Mouse (Mus musculus): ENCODE measurements at regions not wholly inside any gene's neighbourhood (a gene's known extent, or its start where the extent isn't known, plus 50 kb on each side); places are given as distances from the start of the nearest gene placed in this dataset.
A peak's percentile ranks its signal among the peaks of the same experiment; 100 is the strongest.

DNA sequence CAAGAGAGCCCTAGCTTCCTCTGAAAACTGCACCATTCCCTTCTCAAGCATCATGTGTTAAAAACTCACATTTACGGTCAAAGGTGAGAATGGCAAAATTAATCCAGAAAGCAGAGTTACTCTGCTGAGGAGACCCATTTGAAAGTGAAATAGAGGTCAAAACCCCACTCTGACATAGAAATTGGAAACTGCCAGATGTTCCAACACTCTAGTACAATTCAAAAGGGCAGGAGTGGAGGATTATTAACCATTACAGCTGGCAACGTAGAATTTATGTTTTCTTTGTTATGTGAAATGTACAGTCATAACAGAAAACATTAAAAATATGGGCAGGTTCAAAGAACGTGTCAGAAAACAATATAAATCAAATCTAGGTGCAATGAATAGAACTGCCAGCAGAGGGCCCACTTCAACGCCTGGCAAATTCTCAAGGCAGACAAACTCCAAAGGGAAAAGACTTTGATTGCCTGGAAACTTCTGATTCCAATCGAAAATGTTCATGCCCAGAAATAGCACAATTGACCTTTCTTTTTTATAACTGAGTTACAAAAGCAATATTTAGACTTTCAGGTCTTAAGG is 54.2 kb upstream of the Rfpl4b start:
- peak in 1 of 2 experiments; percentile 74 for DNase-seq (ENCODE audit: low spot score in 2 of 2)

DNA sequence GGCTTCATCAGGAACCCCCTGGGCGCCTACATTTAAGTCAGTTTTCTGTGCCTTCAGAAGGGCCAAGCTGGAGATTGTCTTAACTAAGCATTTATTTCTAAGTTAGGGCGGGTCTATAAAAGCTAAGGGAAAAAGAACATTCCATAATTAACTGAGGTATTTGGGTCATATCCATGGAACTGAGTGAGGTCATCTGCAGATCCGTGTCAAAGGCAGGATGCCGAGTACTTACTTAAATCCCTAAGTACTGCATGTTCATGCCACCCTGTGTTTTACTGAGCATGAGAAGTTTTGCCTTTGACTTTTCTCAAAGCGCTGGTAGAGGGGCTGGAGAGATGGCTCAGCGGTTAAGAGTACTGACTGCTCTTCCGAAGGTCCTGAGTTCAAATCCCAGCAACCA is 57.7 kb upstream of the Rfpl4b start:
- no peak for DNase-seq (ENCODE audit: low spot score in 2 of 2)

- DNase-seq (ENCODE audit: low spot score in 2 of 2), result no peak
Observed at GRCm38 (mm10) chr10:38880642-38881187, 59.1 kb upstream of the Rfpl4b start.

GRCm38 (mm10) chr10:38882154-38882553 is 60.6 kb upstream of the Rfpl4b start:
- no peak for DNase-seq (ENCODE audit: low spot score in 2 of 2)

- DNase-seq (ENCODE audit: low spot score in 2 of 2), result no peak
Observed at GRCm38 (mm10) chr10:38883816-38884599, 62.4 kb upstream of the Rfpl4b start.

- no peak for DNase-seq (ENCODE audit: low spot score in 2 of 2)
Observed at GRCm38 (mm10) chr10:38884641-38885040, 63.1 kb upstream of the Rfpl4b start.

DNA sequence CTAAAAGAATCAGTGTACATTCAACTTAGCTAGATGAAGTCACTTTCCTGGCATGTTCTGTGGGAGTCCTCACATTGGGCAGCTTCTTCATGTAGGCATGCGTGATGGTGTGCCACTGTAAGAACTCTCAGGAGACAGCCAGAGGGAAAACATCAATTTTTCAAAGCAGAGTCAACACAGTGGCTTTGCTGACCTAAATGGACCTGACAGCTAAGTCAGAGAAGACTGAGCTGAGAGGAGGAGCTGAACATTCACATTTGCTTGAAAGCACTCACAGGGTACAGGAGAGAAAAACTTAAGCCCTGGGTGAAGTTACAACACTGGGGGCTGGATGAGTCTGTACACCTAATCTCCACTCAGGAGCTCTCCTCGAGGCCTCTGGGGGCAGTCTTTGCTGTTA is 64.9 kb upstream of the Rfpl4b start:
- no peak for DNase-seq (ENCODE audit: low spot score in 2 of 2)

- DNase-seq (ENCODE audit: low spot score in 2 of 2), result no peak
Observed at GRCm38 (mm10) chr10:38887896-38888295, 66.3 kb upstream of the Rfpl4b start.

GRCm38 (mm10) chr10:38894706-38895105 is 70.6 kb upstream of the Lama4 start:
- no peak for DNase-seq (ENCODE audit: low spot score in 2 of 2)

- no peak for DNase-seq (ENCODE audit: low spot score in 2 of 2)
Observed at GRCm38 (mm10) chr10:38895656-38896055, 69.7 kb upstream of the Lama4 start.

DNA sequence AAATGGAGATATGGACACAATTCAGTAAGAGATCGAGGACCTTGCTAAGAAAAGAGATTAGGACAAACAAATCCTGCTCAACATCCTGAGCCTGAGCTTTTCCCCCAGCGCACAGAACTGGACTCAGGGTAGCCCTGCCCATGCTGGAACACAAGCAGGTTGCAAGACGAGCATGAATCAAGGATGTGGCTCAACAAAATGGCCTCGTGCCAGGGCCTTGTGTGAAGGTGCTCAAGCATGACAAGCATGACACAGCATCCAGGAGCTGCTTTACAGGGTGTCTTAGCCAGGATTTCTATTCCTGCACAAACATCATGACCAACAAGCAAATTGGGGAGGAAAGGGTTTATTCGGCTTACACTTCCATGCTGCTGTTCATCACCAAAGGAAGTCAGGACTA is 67.7 kb upstream of the Lama4 start:
- DNase-seq (ENCODE audit: low spot score in 2 of 2), result no peak

GRCm38 (mm10) chr10:38906121-38906520 is 59.2 kb upstream of the Lama4 start:
- DNase-seq (ENCODE audit: low spot score in 2 of 2), result no peak

DNA sequence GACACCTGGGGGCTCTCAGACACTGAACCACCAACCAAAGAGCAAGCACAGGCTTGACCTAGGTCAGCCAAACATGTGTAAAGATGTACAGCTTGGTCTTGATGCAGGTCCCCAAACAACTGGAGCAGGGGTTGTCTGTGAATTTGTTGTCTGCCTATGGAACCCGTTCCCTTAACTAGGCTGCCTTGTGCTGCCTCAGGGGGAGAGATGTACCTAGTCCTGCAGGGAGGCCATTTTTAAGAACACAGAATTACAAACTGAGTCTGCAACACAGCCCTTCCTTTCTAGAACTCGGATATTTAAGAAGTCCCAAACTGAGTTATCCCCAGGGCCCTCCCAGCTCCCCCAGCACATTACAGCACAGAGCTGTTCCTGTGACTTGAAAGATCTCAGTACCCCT is 57.5 kb upstream of the Lama4 start:
- no peak for DNase-seq (ENCODE audit: low spot score in 2 of 2)

DNA sequence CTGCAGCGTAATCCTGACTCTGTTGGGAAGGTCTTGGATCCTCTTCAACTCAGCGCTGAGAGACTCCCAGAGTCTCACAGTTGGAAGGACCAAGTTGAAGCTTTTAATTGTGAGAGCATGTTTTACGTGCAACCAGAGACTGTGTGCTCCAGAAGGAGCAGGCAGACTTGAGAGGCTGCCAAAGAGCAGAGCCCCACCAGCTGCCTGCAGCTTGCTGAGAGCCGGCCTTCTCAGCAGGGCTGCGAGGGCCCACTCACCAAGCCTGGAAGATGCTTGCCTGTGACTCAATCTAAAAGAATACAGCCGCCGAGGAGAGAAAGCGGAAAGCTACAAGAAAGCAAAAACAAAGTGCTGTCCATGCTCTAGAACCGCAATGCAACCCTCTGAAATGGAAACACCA is 57.0 kb upstream of the Lama4 start:
- DNase-seq (ENCODE audit: low spot score in 2 of 2), result peak; percentile 62 to 85

GRCm38 (mm10) chr10:38909152-38909732 is 56.1 kb upstream of the Lama4 start:
- DNase-seq (ENCODE audit: low spot score in 2 of 2), result no peak

DNA sequence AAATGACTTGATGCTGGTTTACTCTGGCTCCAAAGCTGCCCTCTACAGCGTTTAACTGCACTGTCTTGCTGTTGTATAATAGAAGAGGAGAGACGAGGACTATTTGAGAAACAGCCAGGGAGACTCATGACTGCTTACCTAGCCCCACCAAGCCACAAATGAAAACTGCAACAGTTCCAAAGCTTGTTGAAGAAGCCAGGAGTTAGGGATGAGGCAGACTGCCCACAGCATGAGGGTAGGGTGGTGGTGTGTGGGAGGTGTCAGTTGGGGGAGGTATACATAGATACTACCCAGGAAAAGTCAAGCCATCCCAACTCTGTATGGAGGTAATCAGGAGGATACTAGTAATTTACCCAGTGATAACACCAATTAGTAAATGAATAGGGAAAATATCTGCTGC is 55.5 kb upstream of the Lama4 start:
- peak in 1 of 2 experiments; percentile 44 for DNase-seq (ENCODE audit: low spot score in 2 of 2)

- no peak for DNase-seq (ENCODE audit: low spot score in 2 of 2)
Observed at GRCm38 (mm10) chr10:38913013-38913412, 52.3 kb upstream of the Lama4 start.

Measured in left cerebral cortex, adult 9 months (tissue).